Mouse (Mus musculus) hindbrain, embryonic 14.5 days (tissue): ENCODE measurements around the gene Nepn. TPM values are rescaled to one million over a fixed set of nuclear protein-coding genes. Genes with fewer than 3 reads are reported as not detected.
"Not testable (repeated sequence)": the region's sequence is repeated elsewhere in the genome, so short reads cannot be mapped to it uniquely, and the experiment has no call there.

Source experiments
- ATAC-seq: fragments of 200-750 bp; cut with Nextera tagmentation; 2 replicates; pipeline ENCODE4 v1.8.0; 2017; ENCODE audit warnings: moderate number of reproducible peaks, mild to moderate bottlenecking, moderate TSS enrichment, moderate library complexity; ENCODE audit not compliant: low FRiP score
- DNase-seq: peaks from one replicate; pipeline ENCODE4 v3.0.0-alpha.2; 2015; ENCODE audit warnings: low spot score
- H3K27ac ChIP-seq: fragments of 300-500 bp; sonication (generic); 2 replicates; pipeline ENCODE4 v1.5.1; 2014; ENCODE audit warnings: mild to moderate bottlenecking, moderate library complexity
- H3K27me3 ChIP-seq: fragments of 300-500 bp; sonication (generic); 2 replicates; pipeline ENCODE4 v1.6.1; 2014; ENCODE audit warnings: mild to moderate bottlenecking, low read length, mixed read lengths; ENCODE audit not compliant: control insufficient read depth, insufficient read depth
- H3K36me3 ChIP-seq: fragments of 300-500 bp; sonication (generic); replicated peaks from 2 replicates; pipeline ENCODE4 v1.6.1; 2014; ENCODE audit not compliant: control insufficient read depth, insufficient read depth
- H3K4me1 ChIP-seq: fragments of 300-500 bp; sonication (generic); replicated peaks from 2 replicates; pipeline ENCODE4 v1.6.1; 2014; ENCODE audit warnings: antibody characterized with exemption, low read length, mixed read lengths; ENCODE audit not compliant: control insufficient read depth, insufficient read depth
- H3K4me2 ChIP-seq: fragments of 300-500 bp; sonication (generic); replicated peaks from 2 replicates; pipeline ENCODE4 v1.6.1; 2014; ENCODE audit warnings: mild to moderate bottlenecking, moderate library complexity
- H3K4me3 ChIP-seq: fragments of 300-500 bp; sonication (generic); replicated peaks from 2 replicates; pipeline ENCODE4 v1.5.1; 2014; ENCODE audit warnings: mild to moderate bottlenecking, low read length
- H3K9ac ChIP-seq: fragments of 300-500 bp; sonication (generic); 2 replicates; pipeline ENCODE4 v1.6.1; 2014
- H3K9me3 ChIP-seq: fragments of 300-500 bp; sonication (generic); 2 replicates; pipeline ENCODE4 v1.6.1; 2016; ENCODE audit warnings: low read length; ENCODE audit not compliant: control insufficient read depth
- WGBS: fragments of 180-500 bp; shearing (Covaris S2); extraction: QIAGEN DNeasy Blood & Tissue Kit; methylation state at CpG from one replicate; pipeline ENCODE4 v1.1.7; 2014; 5-methylcytosine and 5-hydroxymethylcytosine counted together
- polyA plus RNA-seq: library from polyadenylated mRNA; unstranded; fragments of >200 nt; fragmentation: Nextera tagmentation; extraction: Ambion mirVana; gene quantifications from 2 replicates; pipeline ENCODE4 v1.2.1, GENCODE M21; 2014

Gene Nepn
- not detected in 2 replicates for polyA plus RNA-seq

DNA sequence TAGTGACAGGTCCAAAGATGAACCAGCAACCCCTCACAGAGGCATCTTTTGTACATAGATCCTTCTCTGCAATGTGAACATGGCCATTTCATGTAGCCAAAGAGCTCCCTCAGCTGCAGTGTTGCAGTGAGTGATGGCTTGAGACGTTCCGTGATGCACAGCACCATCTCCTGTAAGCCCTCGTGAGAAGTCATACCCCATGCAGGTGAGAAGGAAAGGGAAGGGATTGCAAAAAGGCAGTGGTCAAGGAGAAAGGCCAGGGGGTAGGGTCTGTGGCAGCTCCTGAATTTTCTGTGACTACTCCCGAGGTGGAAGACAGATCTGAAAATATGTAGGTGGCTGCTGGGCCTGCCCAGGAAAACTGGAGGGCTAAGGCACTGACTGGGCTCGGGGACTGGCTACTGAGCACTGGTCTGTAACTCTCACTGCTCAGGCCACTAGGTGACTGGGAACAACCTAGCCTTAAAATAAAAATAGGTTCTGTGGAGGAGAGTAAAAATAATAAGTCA lies at the start of gene Nepn:
Nepn (plus strand) TSS at position 51 of the 509 bp plus-strand sequence.
- Histone ChIP-seq H3K4me1 (no peaks in the 10 kb centered on the region), H3K4me3 (no peak within 1 kb of the TSS), H3K27ac (no peak within 1 kb of the TSS), H3K9ac (no peak within 1 kb of the TSS), H3K4me2 (no peak within 1 kb of the TSS), H3K9me3 (no peaks in the 10 kb centered on the region), H3K36me3 (no peaks in the 10 kb centered on the region), H3K27me3 (no peaks in the 10 kb centered on the region)
- DNase-seq (no peak), ATAC-seq (no peak)
- 86% methylated on average over 5 of the region's 5 CpGs for WGBS

DNA sequence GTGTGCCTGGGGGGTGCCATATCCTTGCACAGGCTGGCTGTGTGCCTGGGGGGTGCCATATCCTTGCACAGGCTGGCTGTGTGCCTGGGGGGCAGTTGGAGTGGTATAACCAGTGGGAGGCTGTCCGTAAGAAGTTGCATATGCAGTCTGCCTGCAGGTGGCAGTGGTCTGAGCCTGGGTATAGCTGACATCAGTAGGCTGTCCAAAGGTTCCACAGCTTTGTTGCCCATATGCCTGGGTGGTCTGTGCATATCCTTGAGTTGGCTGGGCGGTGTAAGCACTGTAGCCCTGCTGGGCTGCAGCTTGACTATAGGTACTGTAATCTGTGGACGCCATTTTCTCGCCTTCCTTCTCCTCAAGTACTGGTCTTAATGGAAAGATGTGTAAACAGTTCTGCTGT lies 45.4 kb upstream of the Nepn start:
- not testable (repeated sequence) for ATAC-seq, H3K27ac ChIP-seq, H3K4me1 ChIP-seq, H3K4me2 ChIP-seq, H3K4me3 ChIP-seq, H3K27me3 ChIP-seq, DNase-seq, H3K9me3 ChIP-seq, H3K9ac ChIP-seq
- 97% methylated on average over 4 of the region's 4 CpGs for WGBS
- H3K36me3 ChIP-seq: peaks cover 80% of the 10 kb centered on the region

DNA sequence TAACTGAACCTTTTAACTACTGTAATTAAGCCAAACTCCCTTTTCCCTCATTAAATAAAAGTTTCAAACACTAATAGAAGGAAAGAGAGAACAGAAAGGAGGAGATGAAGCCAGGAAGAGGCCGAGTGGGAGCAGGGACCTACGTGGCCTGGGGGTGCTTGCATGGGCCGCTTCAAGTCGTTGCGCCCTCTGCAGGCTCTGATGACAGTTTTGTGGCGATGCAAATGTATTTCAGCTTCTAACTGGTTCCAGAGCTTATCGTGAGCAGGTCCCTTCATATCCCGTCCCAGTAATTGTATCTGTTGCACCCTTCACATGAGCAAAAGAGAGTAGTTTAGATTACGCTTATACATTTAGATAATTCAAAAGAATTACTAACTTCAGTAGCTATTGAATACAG lies 35.6 kb upstream of the Nepn start:
- Histone ChIP-seq H3K27me3 (no peaks in the 10 kb centered on the region), H3K4me3 (no peak overlapping the region), H3K36me3 (peaks cover 57% of the 10 kb centered on the region), H3K9ac (no peak overlapping the region), H3K9me3 (no peaks in the 10 kb centered on the region), H3K27ac (no peak overlapping the region), H3K4me1 (no peaks in the 10 kb centered on the region), H3K4me2 (no peak overlapping the region)
- 74% methylated on average over 9 of the region's 9 CpGs for WGBS
- ATAC-seq: no peak
- DNase-seq: no peak

DNA sequence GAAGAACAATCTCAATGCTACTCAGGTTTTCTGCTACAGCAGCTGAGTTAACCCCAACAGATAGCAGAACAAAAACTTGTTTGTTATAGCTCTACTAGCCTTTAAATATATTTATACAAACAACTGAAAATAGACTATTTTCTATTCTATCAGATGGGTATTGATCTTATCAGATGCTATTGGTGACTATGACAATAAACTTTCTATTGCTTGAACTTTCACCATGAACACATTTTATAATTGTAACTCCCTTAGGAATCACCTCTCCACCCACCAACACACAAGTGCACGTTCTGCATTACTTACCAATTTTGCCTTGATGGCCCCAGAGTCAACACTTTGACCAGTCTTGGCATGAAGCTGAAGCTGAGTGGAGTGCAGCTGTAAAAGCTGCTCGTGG lies 30.3 kb upstream of the Nepn start, which contains the start of gene Gm26741:
Gm26741 (plus strand) TSS at position 301 of the 400 bp plus-strand sequence.
- H3K9ac ChIP-seq: no peak within 1 kb of the TSS
- no peaks in the 10 kb centered on the region for H3K4me1 ChIP-seq
- no peak for DNase-seq
- no peak within 1 kb of the TSS for H3K4me2 ChIP-seq
- 97% methylated on average over 2 of the region's 2 CpGs for WGBS
- peaks cover 17% of the 10 kb centered on the region; the same call in 1 of the 2 replicates for H3K36me3 ChIP-seq
- no peak for ATAC-seq
- H3K27ac ChIP-seq: no peak within 1 kb of the TSS
- H3K4me3 ChIP-seq: no peak within 1 kb of the TSS
- no peaks in the 10 kb centered on the region for H3K27me3 ChIP-seq
- no peaks in the 10 kb centered on the region for H3K9me3 ChIP-seq

DNA sequence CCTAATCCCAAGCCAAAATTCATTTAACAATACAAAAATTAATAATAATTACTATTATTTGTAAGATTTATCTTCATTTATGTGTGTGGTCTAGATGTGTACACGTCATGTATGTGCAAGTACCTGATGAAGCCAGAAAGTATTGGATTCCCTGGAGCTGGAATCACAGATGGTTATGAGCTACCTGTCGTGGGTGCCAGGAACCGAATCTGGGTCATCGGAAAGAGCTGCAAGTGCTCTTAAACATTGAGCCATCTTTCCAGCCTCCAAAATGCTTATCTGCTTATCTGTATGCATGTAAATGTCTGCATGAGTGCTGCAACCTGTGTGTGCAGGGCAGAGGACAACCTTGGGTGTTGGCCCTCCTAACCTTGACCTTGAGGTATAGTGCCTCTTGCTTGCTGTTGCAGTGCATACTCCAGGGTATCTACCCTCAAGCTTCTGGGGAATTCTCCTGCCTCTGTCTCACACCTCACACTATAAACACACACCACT lies 28.5 kb upstream of the Nepn start:
- H3K9me3 ChIP-seq: no peaks in the 10 kb centered on the region
- no peak overlapping the region for H3K9ac ChIP-seq
- H3K4me3 ChIP-seq: no peak overlapping the region
- no peaks in the 10 kb centered on the region for H3K4me1 ChIP-seq
- peaks cover 9% of the 10 kb centered on the region; the same call in 1 of the 2 replicates for H3K36me3 ChIP-seq
- H3K27ac ChIP-seq: no peak overlapping the region
- ATAC-seq: no peak
- H3K4me2 ChIP-seq: no peak overlapping the region
- 97% methylated on average over 4 of the region's 4 CpGs for WGBS
- no peak for DNase-seq
- H3K27me3 ChIP-seq: no peaks in the 10 kb centered on the region

DNA sequence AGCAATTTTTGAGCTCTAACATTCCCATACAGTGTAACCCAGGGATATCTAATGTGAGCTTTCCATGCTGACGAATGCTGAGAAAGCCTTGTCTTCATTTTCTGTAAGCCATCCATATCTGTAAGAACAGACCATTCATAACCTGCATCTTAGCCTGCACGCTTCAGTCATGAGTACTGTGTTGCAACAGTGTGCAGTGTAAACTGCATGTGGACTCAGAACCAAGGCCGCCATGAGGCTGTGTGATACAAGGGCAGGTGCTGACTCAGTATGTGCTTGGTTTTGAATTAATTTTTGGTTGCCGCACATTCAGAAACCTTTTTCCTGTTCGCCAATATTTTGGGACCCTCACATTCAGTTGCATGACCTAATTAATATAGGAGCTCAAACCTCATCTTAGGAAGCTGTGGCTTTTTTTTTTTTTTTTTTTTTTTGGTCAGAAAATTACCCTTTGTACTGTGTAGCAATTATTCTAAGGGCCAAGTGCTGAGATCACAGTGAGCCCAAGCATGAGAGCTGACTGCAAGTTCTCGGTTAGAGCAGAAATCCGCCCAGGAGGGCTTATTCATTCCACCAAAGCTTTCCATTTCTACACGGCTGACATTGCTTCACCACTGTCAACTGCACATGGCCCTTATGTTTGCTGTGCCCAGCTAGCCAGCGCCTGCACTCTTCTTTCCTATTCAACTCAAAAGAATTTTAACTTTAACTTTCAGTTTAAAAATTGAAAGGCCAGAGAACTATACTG lies 27.7 kb upstream of the Nepn start:
- H3K36me3 ChIP-seq: peaks cover 9% of the 10 kb centered on the region; the same call in 1 of the 2 replicates
- no peaks in the 10 kb centered on the region for H3K4me1 ChIP-seq
- no peaks in the 10 kb centered on the region for H3K27me3 ChIP-seq
- H3K27ac ChIP-seq: no peak overlapping the region
- ATAC-seq (no peak), DNase-seq (no peak)
- H3K4me2 ChIP-seq: no peak overlapping the region
- 88% methylated on average over 9 of the region's 9 CpGs for WGBS
- no peak overlapping the region for H3K4me3 ChIP-seq
- no peaks in the 10 kb centered on the region for H3K9me3 ChIP-seq
- no peak overlapping the region for H3K9ac ChIP-seq

DNA sequence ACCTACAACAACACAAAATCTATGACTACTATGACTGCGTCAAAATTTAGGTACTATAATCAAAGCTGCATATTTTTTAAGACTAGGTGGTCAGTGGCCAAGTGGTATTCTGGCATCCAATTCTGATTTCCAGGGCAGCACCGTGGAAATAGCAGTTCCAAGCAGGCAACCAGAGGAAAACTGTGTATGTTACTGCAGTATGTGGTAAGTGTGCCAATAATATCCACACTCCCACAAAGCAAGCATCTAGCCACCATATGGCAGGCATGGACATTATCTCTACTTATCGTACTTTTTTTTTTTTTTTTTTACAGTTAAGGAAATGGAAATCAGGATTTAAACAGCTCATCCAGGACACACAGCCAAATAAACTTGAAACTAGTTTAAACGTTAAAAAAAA lies 20.4 kb upstream of the Nepn start:
- H3K9me3 ChIP-seq: no peaks in the 10 kb centered on the region
- no peak overlapping the region for H3K9ac ChIP-seq
- H3K27ac ChIP-seq: no peak overlapping the region
- H3K4me1 ChIP-seq: no peaks in the 10 kb centered on the region
- ATAC-seq (no peak), DNase-seq (no peak)
- no peak overlapping the region for H3K4me3 ChIP-seq
- H3K4me2 ChIP-seq: no peak overlapping the region
- H3K36me3 ChIP-seq: no peaks in the 10 kb centered on the region
- no peaks in the 10 kb centered on the region for H3K27me3 ChIP-seq
- WGBS: 92% methylated on average over 4 of the region's 4 CpGs

DNA sequence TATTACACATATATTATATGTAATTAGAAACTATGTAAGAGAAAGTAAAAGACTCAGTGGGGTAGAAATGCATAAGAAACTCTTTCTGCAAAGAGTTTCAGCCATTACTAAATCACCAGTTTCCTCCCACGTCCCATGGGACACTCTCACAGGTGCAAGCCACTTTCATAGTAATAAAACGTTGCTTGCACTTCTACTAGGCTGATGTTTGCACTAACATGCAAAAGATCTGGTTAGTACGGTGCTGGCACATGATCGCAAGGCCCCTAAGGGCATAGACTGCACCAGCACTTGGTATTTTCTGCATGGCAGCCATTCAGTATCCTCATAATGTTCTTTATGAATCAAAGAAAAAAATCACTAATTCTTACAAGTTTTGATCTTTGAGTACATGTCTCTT lies 14.9 kb upstream of the Nepn start:
- Histone ChIP-seq H3K36me3 (no peaks in the 10 kb centered on the region), H3K4me2 (no peak overlapping the region), H3K27me3 (no peaks in the 10 kb centered on the region), H3K9ac (no peak overlapping the region), H3K4me3 (no peak overlapping the region), H3K4me1 (peaks cover 12% of the 10 kb centered on the region), H3K27ac (no peak overlapping the region), H3K9me3 (no peaks in the 10 kb centered on the region)
- DNase-seq (no peak), ATAC-seq (no peak)
- 79% methylated on average over 4 of the region's 4 CpGs for WGBS

DNA sequence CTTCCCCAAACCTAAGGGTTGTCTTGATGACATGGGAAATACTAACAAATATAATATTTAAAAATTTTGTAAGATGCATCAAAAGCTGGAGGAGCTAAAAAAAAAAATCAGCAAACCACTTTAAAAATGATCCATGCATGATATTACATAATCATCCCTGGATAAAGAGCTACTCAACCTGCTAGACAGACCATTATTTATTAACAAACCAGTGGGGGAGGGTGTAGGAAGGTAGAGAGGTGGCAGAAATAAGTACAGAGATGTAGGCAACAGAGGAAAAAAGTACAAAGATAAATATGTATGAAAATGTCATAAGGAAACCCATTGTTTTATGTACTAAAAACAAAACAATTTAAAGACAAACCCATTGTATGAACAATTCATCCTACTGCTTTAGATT lies 14.1 kb upstream of the Nepn start:
- Histone ChIP-seq H3K27ac (no peak overlapping the region), H3K4me3 (no peak overlapping the region), H3K9ac (no peak overlapping the region), H3K4me2 (no peak overlapping the region), H3K27me3 (no peaks in the 10 kb centered on the region), H3K4me1 (peaks cover 20% of the 10 kb centered on the region), H3K9me3 (no peaks in the 10 kb centered on the region), H3K36me3 (no peaks in the 10 kb centered on the region)
- DNase-seq (no peak), ATAC-seq (no peak)
